Mouse (Mus musculus) cortical plate, adult 2 months (tissue): Measurements from ENCODE around the gene 9930022D16Rik. TPM values are rescaled to one million over a fixed set of nuclear protein-coding genes. Genes with fewer than 3 reads are reported as not detected.
A peak's percentile ranks its signal among the peaks of the same experiment; 100 is the strongest.

ENCODE experiments used
- H3K27ac ChIP-seq: fragments of 200-500 bp; 2 replicates; pipeline ENCODE4 v1.5.1; 2012; ENCODE audit warnings: low read length, control low read depth, inconsistent platforms; ENCODE audit not compliant: insufficient read depth
- H3K4me1 ChIP-seq: fragments of 200-500 bp; 2 replicates; pipeline ENCODE4 v1.6.1; 2011; ENCODE audit warnings: low read length; ENCODE audit not compliant: control insufficient read depth, insufficient read depth
- H3K4me3 ChIP-seq: fragments of 200-500 bp; 2 replicates; pipeline ENCODE4 v1.5.1; 2011; ENCODE audit warnings: mild to moderate bottlenecking, low read length, control low read depth; ENCODE audit not compliant: insufficient read depth
- CTCF ChIP-seq: fragments of 200-500 bp; IDR thresholded peaks from 2 replicates; pipeline ENCODE4 v1.5.1; 2011; ENCODE audit warnings: mild to moderate bottlenecking, control low read depth, low read length; ENCODE audit not compliant: insufficient read depth; ENCODE audit errors: extremely low read depth
- POLR2A ChIP-seq: fragments of 200-500 bp; IDR thresholded peaks from 2 replicates; pipeline ENCODE4 v1.6.1; 2011; ENCODE audit warnings: mild to moderate bottlenecking, low read length, control low read depth; ENCODE audit not compliant: insufficient read depth; ENCODE audit errors: extremely low read depth
- polyA plus RNA-seq: library from polyadenylated mRNA; depleted of rRNA; stranded (reverse); fragments of >200 nt; gene quantifications from 2 replicates; pipeline ENCODE4 v1.2.3, GENCODE M21; 2012

Gene 9930022D16Rik
- polyA plus RNA-seq, 1 experiment, result 0.06 TPM

GRCm38 (mm10) chr11:109425392-109426271 lies 11.9 kb downstream of the 9930022D16Rik start, which contains the start of gene Amz2:
Amz2 (plus strand) TSS chr11:109425946.
- peak; percentile 91 for TF ChIP-seq POLR2A
- TF ChIP-seq CTCF, result peak; percentile 63
- H3K27ac ChIP-seq, result peak within 1 kb of the TSS; percentile 26; the same call in 1 of the 2 replicates
- H3K4me1 ChIP-seq, result peaks cover 2% of the 10 kb centered on the region
- peak within 1 kb of the TSS; percentile 87 for H3K4me3 ChIP-seq

- Histone ChIP-seq H3K27ac (0 out of 2 replicates have a peak overlapping the region, but pooled peaks have one; percentile 26), H3K4me3 (peak overlapping the region; percentile 87), H3K4me1 (peaks cover 2% of the 10 kb centered on the region)
- TF ChIP-seq CTCF (no peak), POLR2A (no peak)
Measured at GRCm38 (mm10) chr11:109426272-109426586, 12.5 kb downstream of the 9930022D16Rik start.

- Histone ChIP-seq H3K4me3 (no peak overlapping the region), H3K27ac (no peak overlapping the region), H3K4me1 (peaks cover 2% of the 10 kb centered on the region)
- no peak for TF ChIP-seq CTCF
- TF ChIP-seq POLR2A, result no peak
Measured at GRCm38 (mm10) chr11:109427353-109427752, 13.6 kb downstream of the 9930022D16Rik start.

GRCm38 (mm10) chr11:109434233-109434798 lies 20.6 kb downstream of the 9930022D16Rik start:
- TF ChIP-seq CTCF, result no peak
- Histone ChIP-seq H3K4me1 (no peaks in the 10 kb centered on the region), H3K4me3 (no peak overlapping the region), H3K27ac (no peak overlapping the region)

GRCm38 (mm10) chr11:109436889-109437288 lies 23.2 kb downstream of the 9930022D16Rik start:
- no peak overlapping the region for H3K4me3 ChIP-seq
- no peaks in the 10 kb centered on the region for H3K4me1 ChIP-seq
- no peak for TF ChIP-seq CTCF
- TF ChIP-seq POLR2A, result no peak
- H3K27ac ChIP-seq, result no peak overlapping the region

- Histone ChIP-seq H3K27ac (no peak overlapping the region), H3K4me1 (no peaks in the 10 kb centered on the region), H3K4me3 (peak overlapping the region; percentile 23; the same call in 1 of the 2 replicates)
- no peak for TF ChIP-seq CTCF
- no peak for TF ChIP-seq POLR2A
Measured at GRCm38 (mm10) chr11:109439209-109439608, 25.5 kb downstream of the 9930022D16Rik start.

GRCm38 (mm10) chr11:109439829-109440340 lies 26.2 kb downstream of the 9930022D16Rik start:
- no peak overlapping the region; the same call in 1 of the 2 replicates for H3K27ac ChIP-seq
- no peaks in the 10 kb centered on the region for H3K4me1 ChIP-seq
- peak overlapping the region; percentile 23 for H3K4me3 ChIP-seq
- TF ChIP-seq CTCF (no peak), POLR2A (0 out of 2 replicates have a peak, but pooled peaks have one; percentile 6)

- peak overlapping the region; percentile 23; the same call in 1 of the 2 replicates for H3K4me3 ChIP-seq
- no peak overlapping the region for H3K27ac ChIP-seq
- TF ChIP-seq CTCF (no peak), POLR2A (no peak)
- no peaks in the 10 kb centered on the region for H3K4me1 ChIP-seq
Measured at GRCm38 (mm10) chr11:109440641-109441040, 26.9 kb downstream of the 9930022D16Rik start.

GRCm38 (mm10) chr11:109441119-109441518 lies 27.4 kb downstream of the 9930022D16Rik start:
- TF ChIP-seq POLR2A (no peak), CTCF (peak; percentile 65)
- Histone ChIP-seq H3K4me3 (no peak overlapping the region), H3K27ac (no peak overlapping the region), H3K4me1 (no peaks in the 10 kb centered on the region)

- no peak overlapping the region for H3K27ac ChIP-seq
- H3K4me1 ChIP-seq, result no peaks in the 10 kb centered on the region
- no peak for TF ChIP-seq CTCF
- TF ChIP-seq POLR2A, result no peak
- no peak overlapping the region for H3K4me3 ChIP-seq
Measured at GRCm38 (mm10) chr11:109442166-109442730, 28.5 kb downstream of the 9930022D16Rik start.
